Mouse (Mus musculus): ENCODE data around the gene Csn1s2b. TPM values are rescaled to one million over a fixed set of nuclear protein-coding genes. Genes with fewer than 3 reads are reported as not detected.
"Not testable (repeated sequence)": the region's sequence is repeated elsewhere in the genome, so short reads cannot be mapped to it uniquely, and the experiment has no call there.

The Csn1s2b gene
- total RNA-seq (2022): not detected

DNA sequence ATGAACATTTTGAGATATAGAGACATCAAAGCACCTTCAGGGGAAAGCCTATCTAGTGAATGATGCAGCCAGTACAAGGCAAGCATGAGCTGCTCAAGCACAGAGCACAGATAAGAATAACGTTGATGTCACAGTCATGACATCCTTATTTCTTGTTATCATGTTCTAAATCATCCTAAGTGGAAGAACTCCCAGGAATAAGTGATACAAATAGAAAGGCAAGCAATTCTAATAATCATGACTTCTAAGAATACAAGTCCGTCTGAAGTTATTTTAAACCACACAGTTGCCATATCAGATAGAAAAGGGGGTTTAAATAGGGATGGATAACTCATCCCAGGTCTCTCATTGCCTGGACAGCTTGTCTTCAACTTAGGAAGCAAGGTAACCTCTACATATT, at the start of gene Csn1s2b:
Csn1s2b (plus strand) TSS at position 301 of the 400 bp plus-strand sequence.
- DNase-seq: no peak

DNA sequence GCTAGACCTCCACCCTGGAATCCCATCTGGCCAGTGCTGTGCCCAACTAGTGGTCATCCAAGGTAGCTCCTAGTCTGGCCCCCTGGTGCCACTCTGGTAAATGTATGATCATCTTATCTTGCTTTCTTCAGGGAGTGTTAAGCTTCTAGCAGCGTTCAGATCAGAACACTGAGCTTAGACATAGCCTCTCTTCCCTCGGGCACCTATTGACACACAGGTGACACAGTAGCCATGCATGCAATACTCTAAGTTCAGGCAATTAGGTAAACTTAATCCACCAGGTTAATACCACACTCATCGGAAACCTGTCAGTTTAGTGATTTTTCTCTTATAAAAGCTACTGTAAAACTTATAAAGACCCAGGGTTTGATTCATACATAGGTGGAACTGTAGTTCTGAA, 43.3 kb upstream of the Csn1s2b start:
- DNase-seq: no peak

GRCm38 (mm10) chr5:87772151-87772550, 35.7 kb upstream of the Csn1s2b start:
- DNase-seq: not testable (repeated sequence)

DNA sequence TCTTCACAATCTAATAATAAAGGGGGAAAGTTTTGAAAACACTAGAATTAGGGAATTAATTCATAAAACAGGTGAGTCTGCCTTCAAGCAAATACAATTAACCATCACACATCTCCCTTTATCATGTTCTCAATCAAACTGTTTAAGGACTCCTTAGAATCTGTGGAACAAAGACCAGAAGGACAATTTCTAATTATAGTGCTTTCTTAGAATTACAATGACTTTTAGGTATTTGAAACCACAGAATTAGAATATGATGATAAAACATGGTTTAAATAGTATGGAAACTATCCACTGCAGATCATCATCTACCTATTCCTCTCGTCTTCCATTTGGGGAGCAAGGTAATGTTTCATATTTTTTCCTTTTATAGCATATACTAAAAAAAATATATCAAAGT, 33.6 kb upstream of the Csn1s2b start, which contains the start of gene Csn1s2a:
Csn1s2a (plus strand) TSS at position 301 of the 400 bp plus-strand sequence.
- DNase-seq: no peak

DNA sequence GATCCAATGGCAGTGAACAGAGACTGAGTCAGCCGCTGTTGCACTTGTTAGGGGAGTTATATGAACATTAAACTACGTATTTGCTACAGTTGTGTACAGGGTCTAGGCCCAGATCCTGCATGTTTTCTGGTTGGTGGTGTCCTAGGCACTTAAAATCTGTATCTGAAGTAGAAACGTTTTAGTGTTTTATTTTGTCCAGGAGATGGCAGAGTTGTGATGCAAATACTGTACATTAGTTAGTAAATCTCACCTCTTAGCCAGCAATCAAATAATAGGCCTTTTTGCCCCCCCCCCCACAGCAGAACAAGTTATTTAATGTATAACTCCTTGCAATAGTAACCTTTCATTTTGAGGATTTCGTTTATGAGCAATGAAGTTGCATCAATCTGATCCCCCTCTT, 25.2 kb upstream of the Csn1s2b start:
- no peak for DNase-seq

GRCm38 (mm10) chr5:87809253-87809652, 1.4 kb downstream of the Csn1s2b start:
- DNase-seq: no peak

DNA sequence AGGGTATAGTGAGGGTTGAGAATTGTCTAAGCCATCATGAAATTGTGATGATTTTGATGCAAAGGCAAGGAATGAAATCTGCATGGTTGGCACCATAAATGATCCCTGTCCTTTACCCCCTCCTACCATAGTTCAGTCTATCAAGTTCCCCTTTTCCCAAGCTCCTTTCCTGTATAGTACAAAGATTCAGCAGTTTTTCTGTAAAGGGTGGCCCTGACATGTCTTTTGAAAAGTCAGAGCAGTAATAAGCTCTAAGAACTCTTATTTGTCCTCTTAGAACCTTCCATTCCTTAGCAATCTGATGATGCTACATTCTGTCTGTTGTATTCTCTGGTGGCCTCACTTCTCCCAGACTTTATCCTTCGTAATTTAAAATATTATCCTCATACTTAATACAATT, 17.5 kb downstream of the Csn1s2b start, which contains the start of gene Prr27:
Prr27 (plus strand) TSS at position 301 of the 400 bp plus-strand sequence.
- DNase-seq: no peak

DNA sequence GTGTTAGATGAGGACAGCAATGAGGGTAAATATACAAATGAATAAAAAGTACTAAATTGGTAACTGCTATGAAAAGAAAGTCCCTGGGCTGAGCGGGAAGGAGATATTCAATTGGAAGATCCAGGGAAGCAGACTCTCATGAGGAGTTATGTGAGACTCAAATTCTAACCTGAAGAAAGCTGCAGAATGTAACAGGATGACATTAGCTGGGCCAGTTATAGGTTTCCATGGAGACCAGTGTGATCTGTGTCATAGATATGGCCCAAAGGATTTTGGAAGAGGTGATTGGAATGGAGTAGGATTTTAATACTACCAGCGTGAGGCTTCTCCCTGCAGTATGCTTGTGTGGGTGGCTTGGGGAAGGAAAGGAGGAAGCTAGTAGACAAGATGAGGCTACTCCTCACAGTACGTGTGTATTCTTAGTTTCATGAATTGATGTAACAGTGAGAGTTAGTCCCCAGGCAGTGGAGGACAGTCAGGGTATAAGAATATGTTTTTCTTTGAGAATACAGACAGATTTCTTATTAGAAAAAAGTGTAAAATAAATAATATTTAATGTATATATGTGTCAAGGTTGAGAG, 47.3 kb downstream of the Csn1s2b start:
- DNase-seq: no peak

- no peak for DNase-seq
Observed at GRCm38 (mm10) chr5:87870084-87870483, 62.2 kb downstream of the Csn1s2b start.

DNA sequence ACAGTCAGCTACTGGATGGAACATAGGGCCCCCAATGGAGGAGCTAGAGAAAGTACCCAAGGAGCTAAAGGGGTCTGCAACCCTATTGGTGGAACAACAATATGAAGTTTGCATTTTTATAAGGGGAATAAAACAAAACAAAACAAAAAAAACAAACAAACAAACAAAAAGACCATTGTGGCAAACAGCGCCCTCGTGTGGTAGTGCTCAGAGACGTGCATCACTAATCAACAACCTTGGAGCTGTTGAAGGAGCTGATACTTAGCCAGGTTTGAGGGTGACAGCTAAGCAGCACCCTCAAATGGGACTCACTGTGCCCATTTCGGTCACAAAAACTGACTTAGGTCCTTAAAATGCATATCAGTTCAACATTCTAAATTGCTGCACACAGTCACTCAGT, 63.5 kb downstream of the Csn1s2b start:
- no peak for DNase-seq

Other genes with a start within 250 kb of the Csn1s2b start
- gene Sult1d1, start 239.1 kb upstream of the Csn1s2b start, total RNA-seq (2022): under 1 TPM in 1 of 4 experiments, not detected in 3; 0.11 TPM
- gene Sult1e1, start 216.5 kb upstream of the Csn1s2b start, total RNA-seq (2022): 1 to 10 TPM in 3 of 4 experiments, under 1 TPM in 1; 0.98 to 5.8 (median 1.9) TPM
- gene Csn1s1, start 141.9 kb upstream of the Csn1s2b start, total RNA-seq (2022): not detected
- gene Csn2, start 108.5 kb upstream of the Csn1s2b start, total RNA-seq (2022): not detected
- not detected for gene Csn1s2a, start 33.5 kb upstream of the Csn1s2b start, total RNA-seq (2022)
- not detected for gene Prr27, start 17.6 kb downstream of the Csn1s2b start, total RNA-seq (2022)
- gene Odam, start 76.9 kb downstream of the Csn1s2b start, total RNA-seq (2022): not detected
- gene Csn3, start 117.5 kb downstream of the Csn1s2b start, total RNA-seq (2022): not detected
- not detected for gene 2310003L06Rik, start 161.4 kb downstream of the Csn1s2b start, total RNA-seq (2022)
- not detected for gene Gm28434, start 161.4 kb downstream of the Csn1s2b start, total RNA-seq (2022)
- not detected for gene Cabs1, start 171.4 kb downstream of the Csn1s2b start, total RNA-seq (2022)
- not detected for gene Smr3a, start 194.5 kb downstream of the Csn1s2b start, total RNA-seq (2022)